Mouse (Mus musculus): ENCODE data around the gene Gm7075. TPM values are rescaled to one million over a fixed set of nuclear protein-coding genes. Genes with fewer than 3 reads are reported as not detected.

Gene Gm7075
- total RNA-seq, 2 experiments from 2014 or later = not detected

DNA sequence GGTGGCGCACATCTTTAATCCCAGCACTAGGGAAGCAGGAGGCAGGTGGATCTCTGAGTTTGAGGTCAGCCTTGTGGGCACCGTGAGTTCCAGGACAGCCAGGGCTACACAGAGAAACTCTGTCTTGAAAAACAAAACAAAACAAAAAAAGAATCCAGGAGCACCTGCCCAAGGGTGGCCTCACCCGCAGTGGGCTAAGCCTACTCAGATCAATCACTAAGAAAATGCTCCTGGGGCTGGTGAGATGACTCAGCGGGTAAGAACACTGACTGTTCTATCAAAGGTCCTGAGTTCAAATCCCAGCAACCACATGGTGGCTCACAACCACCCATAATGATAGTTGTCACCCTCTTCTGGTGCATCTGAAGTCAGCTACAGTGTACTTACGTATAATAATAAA, 45.3 kb downstream of the Gm7075 start:
- no peak for ATAC-seq (replicated peaks; ENCODE audit: poor library complexity)

Other genes with a start within 250 kb of the Gm7075 start
- not detected in 2 replicates for gene Mypn, start 217.8 kb downstream of the Gm7075 start, total RNA-seq (2015)
- gene Mypn, start 217.8 kb downstream of the Gm7075 start, total RNA-seq (2017) = not detected in 2 replicates
- gene Herc4, start 178.0 kb downstream of the Gm7075 start, total RNA-seq (2015) = 84.0 and 88.0 TPM in 2 replicates
- gene Herc4, start 178.0 kb downstream of the Gm7075 start, total RNA-seq (2017) = 56.3 and 59.2 TPM in 2 replicates
- gene Sirt1, start 40.1 kb downstream of the Gm7075 start, total RNA-seq (2015) = 44.1 and 50.3 TPM in 2 replicates
- gene Sirt1, start 40.1 kb downstream of the Gm7075 start, total RNA-seq (2017) = 35.1 and 38.2 TPM in 2 replicates
- 7.4 and 15.1 TPM in 2 replicates for gene Dnajc12, start 39.3 kb downstream of the Gm7075 start, total RNA-seq (2015)
- 5.3 and 5.9 TPM in 2 replicates for gene Dnajc12, start 39.3 kb downstream of the Gm7075 start, total RNA-seq (2017)
- gene Ctnna3, start 8.3 kb upstream of the Gm7075 start, total RNA-seq (2015) = not detected in 2 replicates
- not detected in 2 replicates for gene Ctnna3, start 8.3 kb upstream of the Gm7075 start, total RNA-seq (2017)

Data from megakaryocyte progenitor cell, adult 5-6 weeks (primary cell).